Mouse (Mus musculus) forebrain, embryonic 11.5 days (tissue): ENCODE measurements around the gene Thap12. TPM values are rescaled to one million over a fixed set of nuclear protein-coding genes. Genes with fewer than 3 reads are reported as not detected.

Experiments used
- ATAC-seq: fragments of 200-750 bp; cut with Nextera tagmentation; replicated peaks from 2 replicates; pipeline ENCODE4 v1.8.0; 2017; ENCODE audit warnings: moderate TSS enrichment; ENCODE audit not compliant: low FRiP score
- DNase-seq: peaks from one replicate; pipeline ENCODE4 v3.0.0-alpha.2; 2017; ENCODE audit warnings: low spot score
- H3K27ac ChIP-seq: fragments of 300-500 bp; sonication (generic); 2 replicates; pipeline ENCODE4 v1.5.1; 2014; ENCODE audit warnings: low read depth, low read length
- H3K27me3 ChIP-seq: fragments of 300-500 bp; sonication (generic); 2 replicates; pipeline ENCODE4 v1.6.1; 2014; ENCODE audit warnings: mild to moderate bottlenecking, low read length, mixed read lengths; ENCODE audit not compliant: control insufficient read depth, insufficient read depth
- H3K36me3 ChIP-seq: fragments of 300-500 bp; sonication (generic); 2 replicates; pipeline ENCODE4 v1.6.1; 2014; ENCODE audit warnings: mild to moderate bottlenecking, low read length, moderate library complexity, mixed read lengths; ENCODE audit not compliant: control insufficient read depth, insufficient read depth
- H3K4me1 ChIP-seq: fragments of 300-500 bp; sonication (generic); replicated peaks from 2 replicates; pipeline ENCODE4 v1.6.1; 2014; ENCODE audit warnings: low read length, mixed read lengths; ENCODE audit not compliant: control insufficient read depth, insufficient read depth
- H3K4me2 ChIP-seq: fragments of 300-500 bp; sonication (generic); 2 replicates; pipeline ENCODE4 v1.6.1; 2014; ENCODE audit warnings: low read depth, mild to moderate bottlenecking, low read length, moderate library complexity, mixed read lengths; ENCODE audit not compliant: severe bottlenecking
- H3K4me3 ChIP-seq: fragments of 300-500 bp; sonication (generic); 2 replicates; pipeline ENCODE4 v1.5.1; 2014; ENCODE audit warnings: low read depth, low read length
- H3K9ac ChIP-seq: fragments of 300-500 bp; sonication (generic); 2 replicates; pipeline ENCODE4 v1.6.1; 2014; ENCODE audit warnings: low read length
- H3K9me3 ChIP-seq: fragments of 300-500 bp; sonication (generic); 2 replicates; pipeline ENCODE4 v1.6.1; 2016; ENCODE audit warnings: low read length, mixed read lengths; ENCODE audit not compliant: control insufficient read depth
- WGBS: fragments of 180-500 bp; shearing (Covaris S2); extraction: QIAGEN DNeasy Blood & Tissue Kit; methylation state at CpG from one replicate; pipeline ENCODE4 v1.1.7; 2014; 5-methylcytosine and 5-hydroxymethylcytosine counted together
- polyA plus RNA-seq: library from polyadenylated mRNA; unstranded; fragments of >200 nt; fragmentation: Nextera tagmentation; extraction: Ambion mirVana; gene quantifications from 2 replicates; pipeline ENCODE4 v1.2.1, GENCODE M21; 2014

The Thap12 gene
- polyA plus RNA-seq, 1 experiment from 2014 or later = 86.1 TPM

DNA sequence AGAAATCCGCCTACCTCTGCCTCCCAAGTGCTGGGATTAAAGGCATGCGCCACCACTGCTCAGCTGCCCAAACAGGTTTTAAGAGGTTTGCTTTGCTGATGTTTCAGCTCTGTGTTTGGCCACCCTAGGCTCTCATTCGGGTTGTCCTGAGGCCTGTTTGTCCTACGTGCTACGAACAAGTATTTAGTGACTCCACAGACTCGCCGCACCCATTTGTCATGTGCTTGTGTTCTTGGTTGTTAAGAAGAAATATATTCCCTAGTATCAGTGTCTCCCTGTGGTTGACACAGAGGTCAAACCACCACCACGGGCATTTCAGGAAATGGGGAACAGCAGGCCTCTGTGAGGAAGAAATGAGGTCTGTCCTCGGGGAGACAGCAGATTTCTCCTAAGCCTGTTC, 31.5 kb upstream of the Thap12 start:
- Histone ChIP-seq H3K27me3 (no peaks in the 10 kb centered on the region), H3K4me2 (no peak overlapping the region), H3K9me3 (no peaks in the 10 kb centered on the region), H3K9ac (no peak overlapping the region), H3K4me1 (no peaks in the 10 kb centered on the region), H3K4me3 (no peak overlapping the region), H3K27ac (no peak overlapping the region), H3K36me3 (no peaks in the 10 kb centered on the region)
- DNase-seq (no peak), ATAC-seq (no peak)
- 78% methylated on average over 9 of the region's 9 CpGs for WGBS

DNA sequence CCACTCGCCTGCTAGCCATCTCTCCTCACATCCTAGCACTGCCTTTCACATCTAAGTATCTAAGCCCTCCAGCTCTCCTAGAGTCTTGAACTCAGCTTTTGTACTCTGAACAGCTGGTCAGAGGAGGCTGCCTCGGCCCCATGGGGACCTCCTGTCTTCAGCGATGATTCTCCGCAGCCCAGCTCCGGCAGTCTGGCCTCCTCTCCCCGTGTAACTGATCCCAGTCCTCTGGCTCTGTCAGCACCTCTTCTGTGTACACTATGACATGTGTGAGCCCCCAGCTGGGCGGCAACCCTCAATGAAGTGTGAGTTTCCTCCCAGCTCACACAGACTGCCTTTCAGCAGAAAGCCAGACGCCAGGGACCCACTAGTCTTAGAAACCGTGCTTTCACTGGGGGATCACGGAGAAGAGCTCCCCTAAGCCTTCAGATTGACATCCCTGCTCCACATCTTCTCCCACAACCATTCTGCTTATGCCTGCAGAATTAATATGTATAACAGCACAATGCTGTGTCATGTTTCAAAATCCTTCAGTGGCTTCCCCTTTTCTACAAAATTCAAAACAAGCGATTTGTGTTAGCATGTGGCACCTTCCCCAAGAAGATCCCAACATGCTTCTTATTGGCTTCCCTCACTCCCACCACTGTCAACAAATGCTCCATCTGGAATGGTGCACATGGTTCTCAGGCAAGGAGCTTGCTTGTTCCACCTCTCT, 30.5 kb upstream of the Thap12 start:
- no peak for ATAC-seq
- no peak overlapping the region for H3K9ac ChIP-seq
- 70% methylated on average over 11 of the region's 11 CpGs for WGBS

DNA sequence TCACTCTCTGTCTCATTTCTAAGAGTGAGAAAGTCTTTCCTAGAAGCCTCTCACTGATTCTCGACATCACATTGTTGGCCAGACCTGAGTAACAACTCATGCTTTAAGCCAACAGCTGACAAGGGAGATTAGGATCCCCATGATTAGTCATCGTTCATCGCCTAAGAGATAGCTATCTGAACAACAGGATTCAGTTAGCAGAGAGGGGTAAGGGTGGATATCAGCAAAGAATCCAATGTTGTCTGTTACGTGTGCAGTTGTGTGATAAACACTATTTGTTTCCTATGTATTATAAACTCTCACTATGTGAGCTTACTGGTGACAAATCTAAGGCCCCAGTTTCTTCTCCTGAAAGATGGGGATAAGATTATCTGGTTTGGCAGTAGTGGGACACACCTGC, 28.6 kb upstream of the Thap12 start:
- H3K4me2 ChIP-seq = no peak overlapping the region
- no peak overlapping the region for H3K9ac ChIP-seq
- ATAC-seq (no peak), DNase-seq (no peak)
- H3K27me3 ChIP-seq = no peaks in the 10 kb centered on the region
- no peak overlapping the region for H3K4me3 ChIP-seq
- 82% methylated on average over 4 of the region's 4 CpGs for WGBS
- no peaks in the 10 kb centered on the region for H3K4me1 ChIP-seq
- no peaks in the 10 kb centered on the region for H3K9me3 ChIP-seq
- no peak overlapping the region for H3K27ac ChIP-seq
- H3K36me3 ChIP-seq = no peaks in the 10 kb centered on the region

More for the DNA sequence above, 30.5 kb upstream of the Thap12 start:
- no peak overlapping the region for H3K4me2 ChIP-seq
- H3K4me3 ChIP-seq = no peak overlapping the region
- H3K36me3 ChIP-seq = no peaks in the 10 kb centered on the region
- H3K27ac ChIP-seq = no peak overlapping the region
- DNase-seq = no peak
- H3K9me3 ChIP-seq = no peaks in the 10 kb centered on the region
- no peaks in the 10 kb centered on the region for H3K27me3 ChIP-seq
- no peaks in the 10 kb centered on the region for H3K4me1 ChIP-seq

DNA sequence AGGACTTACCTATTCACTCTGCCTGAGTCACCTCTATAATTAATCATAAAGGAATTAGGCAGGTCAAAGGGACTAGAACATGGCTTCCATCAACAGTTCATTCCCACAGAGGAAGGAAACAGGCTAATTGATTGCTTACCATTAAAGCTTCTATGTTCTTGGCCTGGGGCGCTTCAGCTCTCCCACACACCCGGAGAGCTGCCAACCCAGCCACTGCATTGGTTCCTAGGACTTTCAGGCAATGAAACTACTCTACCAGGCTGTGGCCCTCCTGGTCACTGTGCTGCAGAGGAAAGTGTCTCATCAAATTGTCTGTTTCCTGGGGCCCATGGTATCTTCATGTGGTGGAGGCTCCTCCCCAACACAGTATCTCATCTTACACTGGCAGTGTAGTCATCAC, 25.4 kb upstream of the Thap12 start:
- H3K4me3 ChIP-seq = no peak overlapping the region
- no peak overlapping the region for H3K4me2 ChIP-seq
- ATAC-seq = no peak
- 69% methylated on average over 2 of the region's 2 CpGs for WGBS
- H3K9me3 ChIP-seq = no peaks in the 10 kb centered on the region
- no peaks in the 10 kb centered on the region for H3K36me3 ChIP-seq
- H3K4me1 ChIP-seq = no peaks in the 10 kb centered on the region
- no peak for DNase-seq
- no peaks in the 10 kb centered on the region for H3K27me3 ChIP-seq
- no peak overlapping the region for H3K27ac ChIP-seq
- H3K9ac ChIP-seq = no peak overlapping the region

DNA sequence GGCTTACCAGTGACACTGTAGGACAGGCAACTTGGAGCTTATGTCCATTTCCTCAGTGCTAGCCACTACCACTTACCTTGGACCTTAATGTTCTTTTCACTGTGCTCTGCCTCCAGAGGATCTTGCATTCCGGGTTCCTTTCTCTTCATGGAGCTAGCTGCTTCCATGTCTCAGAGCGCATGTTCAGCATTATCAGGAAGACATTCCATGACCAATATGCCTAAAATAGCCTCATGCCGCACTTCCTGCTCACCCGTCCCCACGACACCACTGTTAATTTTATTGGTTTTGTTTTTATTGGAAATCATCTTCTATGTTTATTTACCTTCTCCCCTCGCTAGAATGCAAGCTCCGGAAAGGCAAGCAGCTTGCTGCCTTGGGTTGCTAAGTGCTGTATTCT, 24.5 kb upstream of the Thap12 start:
- no peak overlapping the region for H3K4me2 ChIP-seq
- H3K4me1 ChIP-seq = no peaks in the 10 kb centered on the region
- no peak overlapping the region for H3K27ac ChIP-seq
- H3K9ac ChIP-seq = no peak overlapping the region
- no peaks in the 10 kb centered on the region for H3K9me3 ChIP-seq
- no peaks in the 10 kb centered on the region for H3K36me3 ChIP-seq
- WGBS = 77% methylated on average over 7 of the region's 7 CpGs
- no peaks in the 10 kb centered on the region for H3K27me3 ChIP-seq
- ATAC-seq (no peak), DNase-seq (no peak)
- H3K4me3 ChIP-seq = no peak overlapping the region

DNA sequence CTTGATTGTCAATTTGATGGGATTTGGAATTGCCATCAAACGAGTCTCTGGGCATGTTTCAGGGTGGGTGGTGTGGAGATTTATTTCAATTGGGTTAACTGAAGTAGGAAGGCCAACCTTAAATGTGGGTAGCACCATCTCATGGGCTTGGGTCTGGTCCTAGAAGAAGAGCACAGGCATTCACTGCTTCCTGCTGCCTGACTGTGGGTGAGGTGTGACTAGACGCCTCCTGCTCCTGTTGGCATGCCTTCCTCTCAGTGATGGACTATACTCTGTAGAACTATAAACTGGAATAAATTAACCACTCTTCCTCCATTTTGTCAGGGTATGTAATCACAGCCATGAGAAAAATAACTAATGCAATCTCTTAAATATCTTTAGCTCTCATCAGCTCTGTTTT, 22.2 kb upstream of the Thap12 start:
- Histone ChIP-seq H3K4me1 (no peaks in the 10 kb centered on the region), H3K9ac (no peak overlapping the region), H3K27ac (no peak overlapping the region), H3K9me3 (no peaks in the 10 kb centered on the region), H3K4me2 (no peak overlapping the region), H3K4me3 (no peak overlapping the region), H3K27me3 (no peaks in the 10 kb centered on the region), H3K36me3 (no peaks in the 10 kb centered on the region)
- 62% methylated on average over 2 of the region's 2 CpGs for WGBS
- DNase-seq (no peak), ATAC-seq (no peak)

DNA sequence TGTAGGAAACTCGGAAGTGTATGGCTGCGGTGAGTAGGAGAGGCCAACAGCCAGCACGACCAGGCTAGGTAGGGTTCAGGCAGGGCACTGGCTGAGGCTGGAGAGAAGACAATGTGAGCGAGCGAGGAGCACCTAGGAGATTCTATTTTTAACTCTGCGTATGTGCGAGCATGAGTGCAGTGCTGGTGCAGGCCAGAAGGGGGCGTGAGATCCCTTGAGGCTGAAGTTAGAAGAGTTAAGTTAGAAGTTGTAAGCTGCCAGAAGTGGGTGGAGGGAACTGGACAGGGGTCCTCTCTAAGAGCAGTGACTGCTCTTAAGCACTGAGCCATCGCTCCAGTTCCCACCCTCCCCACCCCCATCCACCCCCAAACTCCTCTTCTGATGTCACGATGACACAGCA, 20.1 kb upstream of the Thap12 start:
- WGBS = 92% methylated on average over 10 of the region's 10 CpGs
- Histone ChIP-seq H3K4me2 (no peak overlapping the region), H3K27me3 (no peaks in the 10 kb centered on the region), H3K4me1 (no peaks in the 10 kb centered on the region), H3K9me3 (no peaks in the 10 kb centered on the region), H3K9ac (no peak overlapping the region), H3K36me3 (no peaks in the 10 kb centered on the region), H3K27ac (no peak overlapping the region), H3K4me3 (no peak overlapping the region)
- DNase-seq (no peak), ATAC-seq (no peak)

DNA sequence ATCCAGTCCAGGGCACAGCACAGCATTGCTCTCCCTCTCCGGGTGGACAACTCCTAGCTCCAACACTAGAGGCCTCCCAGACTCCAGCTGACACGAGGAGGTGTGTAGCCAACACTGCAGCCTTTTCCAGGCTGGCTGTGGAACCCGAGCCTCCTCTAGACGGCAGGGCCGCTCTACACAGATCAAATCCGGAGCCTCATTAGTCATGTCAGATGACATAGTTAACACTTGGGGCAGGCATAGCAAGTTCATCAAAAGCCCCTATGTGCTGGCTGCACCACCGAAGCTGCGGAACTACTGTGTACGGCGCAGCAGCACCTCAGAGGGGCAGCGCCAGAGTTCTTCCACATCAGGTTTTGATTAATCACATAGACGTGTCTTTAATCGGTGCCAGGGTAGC, 17.0 kb upstream of the Thap12 start:
- Histone ChIP-seq H3K27me3 (no peaks in the 10 kb centered on the region), H3K4me2 (no peak overlapping the region), H3K27ac (no peak overlapping the region), H3K9me3 (no peaks in the 10 kb centered on the region), H3K36me3 (no peaks in the 10 kb centered on the region), H3K9ac (no peak overlapping the region), H3K4me1 (no peaks in the 10 kb centered on the region), H3K4me3 (no peak overlapping the region)
- WGBS = 48% methylated on average over 13 of the region's 13 CpGs
- peak; percentile 65 for DNase-seq
- ATAC-seq = no peak

DNA sequence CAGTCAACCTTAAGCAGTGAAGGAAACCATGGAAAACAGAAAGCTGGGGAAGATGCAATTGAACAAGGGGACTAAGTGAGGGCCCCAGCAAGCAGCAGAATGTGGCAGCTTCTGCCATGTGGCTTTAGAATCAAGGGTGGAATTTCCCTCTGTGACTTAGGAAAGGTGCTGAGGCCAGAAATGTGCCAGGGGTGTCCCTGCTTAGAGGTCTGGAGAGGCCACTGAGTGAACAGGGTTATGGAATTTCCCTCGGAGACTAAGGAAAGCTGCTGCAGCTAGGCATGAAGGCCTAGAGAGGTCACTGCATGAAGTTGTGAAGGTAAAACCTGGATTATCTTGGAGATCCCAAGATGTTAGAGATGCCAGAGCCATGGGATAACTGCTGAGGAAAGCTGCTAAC, 12.8 kb upstream of the Thap12 start:
- no peak for ATAC-seq
- no peak for DNase-seq
- Histone ChIP-seq H3K9me3 (no peaks in the 10 kb centered on the region), H3K27me3 (no peaks in the 10 kb centered on the region), H3K36me3 (no peaks in the 10 kb centered on the region), H3K9ac (no peak overlapping the region), H3K4me2 (no peak overlapping the region), H3K27ac (no peak overlapping the region), H3K4me3 (no peak overlapping the region), H3K4me1 (no peaks in the 10 kb centered on the region)
- 82% methylated on average over 1 of the region's 1 CpGs for WGBS
